Mouse (Mus musculus) monocyte, adult 2 months (primary cell): ENCODE results near the gene Olfr987.
"Not testable (repeated sequence)": the region's sequence is repeated elsewhere in the genome, so short reads cannot be mapped to it uniquely, and the experiment has no call there.

ENCODE experiments used
- DNase-seq, 2 experiments: peaks; one replicate each; pipeline ENCODE4 v3.0.0; 2022; ENCODE audit warnings: low spot score in 2 of 2, low read depth in 1 of 2

The Olfr987 gene

DNA sequence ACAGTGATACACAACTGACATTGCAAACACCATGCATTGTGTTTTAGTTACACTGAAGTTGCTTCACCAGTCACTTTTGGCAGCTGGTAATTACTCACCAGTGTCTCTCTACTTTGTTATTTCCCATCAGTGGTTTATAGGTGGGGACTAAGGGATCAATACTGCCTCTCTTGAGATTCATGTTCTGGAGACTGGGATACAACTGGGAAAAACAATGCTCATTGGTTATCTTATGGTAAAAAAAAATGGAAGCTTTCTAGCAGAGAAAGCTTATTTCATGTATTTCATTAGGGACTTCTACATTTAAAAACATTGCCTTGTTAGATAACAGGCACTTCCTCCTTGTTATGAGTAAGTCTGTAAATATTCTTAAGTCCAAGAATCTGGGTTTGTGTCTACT, at the start of gene Olfr987:
Gene Olfr987, minus strand, starts transcription at position 101 of the 400 bp plus-strand sequence.
- DNase-seq = not testable (repeated sequence)

DNA sequence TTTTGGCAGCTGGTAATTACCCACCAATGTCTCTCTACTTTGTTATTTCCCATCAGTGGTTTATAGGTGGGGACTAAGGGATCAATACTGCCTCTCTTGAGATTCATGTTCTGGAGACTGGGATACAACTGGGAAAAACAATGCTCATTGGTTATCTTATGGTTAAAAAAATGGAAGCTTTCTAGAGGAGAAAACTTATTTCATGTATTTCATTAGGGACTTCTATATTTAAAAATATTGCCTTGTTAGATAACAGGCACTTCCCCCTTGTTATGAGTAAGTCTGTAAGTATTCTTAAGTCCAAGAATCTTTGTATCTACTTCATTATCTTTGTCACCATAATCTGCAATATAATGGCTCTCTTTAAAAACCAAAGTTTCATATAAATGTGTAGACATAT, 24.0 kb upstream of the Olfr987 start, which contains the start of gene Olfr988:
Gene Olfr988, minus strand, starts transcription at position 101 of the 400 bp plus-strand sequence.
- not testable (repeated sequence) for DNase-seq

GRCm38 (mm10) chr2:85339972-85340371, 857 bp upstream of the Olfr987 start:
- no peak for DNase-seq

- DNase-seq = no peak
These were observed 20.0 kb downstream of the Olfr987 start for GRCm38 (mm10) chr2:85319106-85319505.

- no peak for DNase-seq
These were observed 53.7 kb downstream of the Olfr987 start for GRCm38 (mm10) chr2:85285406-85285805.

DNA sequence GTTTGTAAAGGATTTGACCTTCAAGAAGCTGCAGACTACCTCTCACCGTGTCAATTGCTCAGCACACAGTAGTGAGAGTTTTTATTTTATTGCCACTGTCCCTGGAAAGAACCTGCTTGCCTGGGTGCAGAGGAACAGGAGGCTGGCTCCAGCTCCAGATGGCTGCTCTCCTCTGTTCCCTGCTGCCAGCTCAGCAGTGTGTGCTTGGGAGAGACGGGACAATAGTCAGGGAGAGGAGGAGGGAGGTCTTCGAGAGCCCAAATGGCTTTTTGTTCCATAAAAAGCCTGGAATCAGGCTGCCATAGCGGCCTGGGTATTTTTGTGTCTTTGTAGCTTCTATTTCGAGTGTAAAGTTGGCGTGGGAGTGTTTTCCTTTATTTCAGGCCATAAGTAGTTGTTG, 54.5 kb downstream of the Olfr987 start:
- DNase-seq = no peak

- DNase-seq = no peak
These were observed 55.3 kb downstream of the Olfr987 start for GRCm38 (mm10) chr2:85283631-85284466.

- no peak for DNase-seq
These were observed 58.1 kb downstream of the Olfr987 start for GRCm38 (mm10) chr2:85281023-85281422.
